Mouse (Mus musculus): ENCODE measurements around the gene Ets2.

DNA sequence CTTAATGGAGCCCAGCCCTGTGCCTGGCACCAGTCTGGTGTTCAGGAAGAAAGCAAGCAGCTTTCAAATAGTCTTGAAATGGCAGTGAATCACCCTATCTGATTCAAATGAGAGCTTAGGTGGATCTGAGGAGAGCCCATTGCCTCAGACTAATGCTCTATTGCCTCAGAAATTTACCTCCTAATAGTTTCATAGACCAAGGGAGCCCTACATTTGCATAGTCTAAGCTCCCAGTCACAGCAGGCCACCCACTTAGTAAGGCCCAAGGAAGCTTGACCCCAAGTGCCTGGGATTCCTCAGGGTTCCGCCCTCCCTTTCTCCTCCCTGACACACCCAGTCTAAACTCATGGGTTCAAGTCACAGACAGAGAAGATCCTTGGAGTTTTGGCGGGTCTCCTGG lies 65.4 kb downstream of the Ets2 start:
- TF ChIP-seq CTCF (IDR thresholded peaks at IDR 0.05; ENCODE audit: low read depth, low read length) (no peak), POLR2A (IDR thresholded peaks at IDR 0.05; ENCODE audit: borderline replicate concordance, low read depth, low read length) (no peak)

All from bone marrow macrophage, adult 2 months (primary cell).